Mouse (Mus musculus) limb, embryonic 12.5 days (tissue): ENCODE data around the gene Gm49380. TPM values are rescaled to one million over a fixed set of nuclear protein-coding genes. Genes with fewer than 3 reads are reported as not detected.

Experiments
- ATAC-seq: fragments of 200-750 bp; cut with Nextera tagmentation; 2 replicates; pipeline ENCODE4 v1.8.0; 2017; ENCODE audit warnings: low read depth, moderate TSS enrichment; ENCODE audit not compliant: insufficient number of reproducible peaks, insufficient read depth, low FRiP score, low TSS enrichment
- H3K27ac ChIP-seq: fragments of 300-500 bp; sonication (generic); 2 replicates; pipeline ENCODE4 v1.5.1; 2016; ENCODE audit warnings: mild to moderate bottlenecking, moderate library complexity
- H3K27me3 ChIP-seq: fragments of 300-500 bp; sonication (generic); 2 replicates; pipeline ENCODE4 v1.6.1; 2016; ENCODE audit warnings: mild to moderate bottlenecking, moderate library complexity
- H3K36me3 ChIP-seq: fragments of 300-500 bp; sonication (generic); 2 replicates; pipeline ENCODE4 v1.6.1; 2016; ENCODE audit warnings: mild to moderate bottlenecking, moderate library complexity
- H3K4me1 ChIP-seq: fragments of 300-500 bp; sonication (generic); replicated peaks from 2 replicates; pipeline ENCODE4 v1.6.1; 2016
- H3K4me2 ChIP-seq: fragments of 300-500 bp; sonication (generic); 2 replicates; pipeline ENCODE4 v1.6.1; 2016; ENCODE audit warnings: mild to moderate bottlenecking, moderate library complexity
- H3K4me3 ChIP-seq: fragments of 300-500 bp; sonication (generic); replicated peaks from 2 replicates; pipeline ENCODE4 v1.5.1; 2016; ENCODE audit warnings: mild to moderate bottlenecking
- H3K9ac ChIP-seq: fragments of 300-500 bp; sonication (generic); replicated peaks from 2 replicates; pipeline ENCODE4 v1.6.1; 2016; ENCODE audit warnings: mild to moderate bottlenecking, moderate library complexity
- H3K9me3 ChIP-seq: fragments of 300-500 bp; sonication (generic); 2 replicates; pipeline ENCODE4 v1.6.1; 2016; ENCODE audit warnings: mild to moderate bottlenecking, moderate library complexity
- WGBS: fragments of 180-500 bp; shearing (Covaris S2); methylation state at CpG from one replicate; pipeline ENCODE4 v1.1.7; 2016; 5-methylcytosine and 5-hydroxymethylcytosine counted together
- polyA plus RNA-seq: library from polyadenylated mRNA; unstranded; fragments of >200 nt; fragmentation: Nextera tagmentation; extraction: Ambion mirVana; gene quantifications from 2 replicates; pipeline ENCODE4 v1.2.1, GENCODE M21; 2016

Gene Gm49380
- polyA plus RNA-seq, 1 experiment from 2014 or later = 0.08 TPM

- no peak overlapping the region for H3K4me2 ChIP-seq
- 0 out of 2 replicates have a peak, but pooled peaks cover 3% of the 10 kb centered on the region for H3K9me3 ChIP-seq
- no peak overlapping the region for H3K4me3 ChIP-seq
- H3K27me3 ChIP-seq = peaks cover 5% of the 10 kb centered on the region; the same call in 1 of the 2 replicates
- H3K9ac ChIP-seq = no peak overlapping the region
- H3K36me3 ChIP-seq = no peaks in the 10 kb centered on the region
- H3K27ac ChIP-seq = no peak overlapping the region
- no peak for ATAC-seq
- WGBS = 64% methylated on average over 3 of the region's 3 CpGs
- H3K4me1 ChIP-seq = no peaks in the 10 kb centered on the region
Measured at GRCm38 (mm10) chr9:44052855-44053254, 60.4 kb downstream of the Gm49380 start.

- WGBS = 87% methylated on average over 8 of the region's 8 CpGs
- Histone ChIP-seq H3K9me3 (no peaks in the 10 kb centered on the region), H3K36me3 (no peaks in the 10 kb centered on the region), H3K4me3 (no peak overlapping the region), H3K27me3 (peaks cover 25% of the 10 kb centered on the region), H3K4me1 (no peaks in the 10 kb centered on the region; the same call in 1 of the 2 replicates), H3K4me2 (no peak overlapping the region), H3K27ac (no peak overlapping the region), H3K9ac (no peak overlapping the region)
- no peak for ATAC-seq
Measured at GRCm38 (mm10) chr9:44049381-44050165, 63.7 kb downstream of the Gm49380 start.

DNA sequence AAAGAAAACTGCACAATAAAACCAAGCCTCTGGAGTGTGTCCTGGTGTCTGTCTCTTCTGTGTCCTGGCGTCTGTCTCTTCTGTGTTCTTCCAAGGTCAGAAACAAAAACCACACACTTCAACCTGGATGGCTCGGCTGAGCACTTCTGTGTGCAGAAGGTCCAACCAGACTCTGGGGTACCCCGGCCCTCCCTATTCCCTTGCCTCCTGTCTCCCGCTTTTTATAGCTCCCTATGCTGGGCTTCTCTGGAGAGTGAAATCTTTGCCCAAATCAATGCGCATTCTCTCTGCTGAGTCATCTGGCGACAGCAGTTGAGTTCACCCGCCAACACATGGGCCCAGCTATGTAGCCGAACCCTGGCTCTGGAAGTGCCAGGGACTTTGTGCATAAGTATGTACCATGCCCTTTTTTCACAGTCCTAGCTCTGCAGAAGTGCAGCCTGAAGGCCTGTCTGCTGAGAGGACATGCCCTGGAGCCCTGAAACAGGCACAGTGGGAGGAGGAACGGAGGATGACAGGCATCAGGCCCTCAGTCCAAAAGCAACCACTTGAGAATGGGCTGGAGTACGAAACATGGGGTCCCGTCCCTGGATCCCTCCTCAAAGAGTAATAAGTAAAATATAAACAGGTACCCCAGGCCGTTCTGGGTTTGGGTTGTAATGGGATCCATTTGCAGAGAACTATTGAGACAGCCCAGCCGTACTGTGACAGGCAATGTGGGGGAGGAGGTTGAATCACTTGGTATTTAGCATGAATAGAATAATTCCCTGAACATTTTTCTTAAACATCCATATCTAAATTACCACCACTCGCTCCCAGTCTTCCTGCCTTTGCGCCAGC, 64.5 kb downstream of the Gm49380 start:
- Histone ChIP-seq H3K4me2 (no peak overlapping the region), H3K36me3 (no peaks in the 10 kb centered on the region), H3K9me3 (no peaks in the 10 kb centered on the region), H3K9ac (no peak overlapping the region), H3K27ac (no peak overlapping the region), H3K4me3 (no peak overlapping the region), H3K27me3 (peaks cover 33% of the 10 kb centered on the region), H3K4me1 (peaks cover 4% of the 10 kb centered on the region)
- ATAC-seq = no peak
- 77% methylated on average over 15 of the region's 15 CpGs for WGBS

DNA sequence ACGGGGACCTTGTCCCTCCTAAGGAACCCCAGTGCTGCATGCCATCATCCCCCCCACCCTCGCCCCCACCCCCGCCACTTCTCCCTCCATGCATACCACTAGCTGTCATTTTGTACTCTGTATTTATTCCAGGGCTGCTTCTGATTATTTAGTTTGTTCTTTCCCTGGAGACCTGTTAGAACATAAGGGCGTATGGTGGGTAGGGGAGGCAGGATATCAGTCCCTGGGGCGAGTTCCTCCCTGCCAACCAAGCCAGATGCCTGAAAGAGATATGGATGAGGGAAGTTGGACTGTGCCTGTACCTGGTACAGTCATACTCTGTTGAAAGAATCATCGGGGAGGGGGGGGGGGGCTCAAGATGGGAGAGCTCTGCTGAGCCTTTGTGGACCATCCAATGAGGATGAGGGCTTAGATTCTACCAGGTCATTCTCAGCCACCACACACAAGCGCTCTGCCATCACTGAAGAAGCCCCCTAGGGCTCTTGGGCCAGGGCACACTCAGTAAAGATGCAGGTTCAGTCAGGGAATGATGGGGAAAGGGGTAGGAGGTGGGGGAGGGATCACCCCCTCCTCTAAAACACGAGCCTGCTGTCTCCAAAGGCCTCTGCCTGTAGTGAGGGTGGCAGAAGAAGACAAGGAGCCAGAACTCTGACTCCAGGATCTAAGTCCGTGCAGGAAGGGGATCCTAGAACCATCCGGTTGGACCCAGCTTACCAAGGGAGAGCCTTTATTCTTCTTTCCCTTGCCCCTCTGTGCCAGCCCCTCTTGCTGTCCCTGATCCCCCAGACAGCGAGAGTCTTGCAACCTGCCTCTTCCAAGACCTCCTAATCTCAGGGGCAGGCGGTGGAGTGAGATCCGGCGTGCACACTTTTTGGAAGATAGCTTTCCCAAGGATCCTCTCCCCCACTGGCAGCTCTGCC, 65.5 kb downstream of the Gm49380 start:
- H3K4me3 ChIP-seq = no peak overlapping the region
- H3K27ac ChIP-seq = no peak overlapping the region
- peaks cover 42% of the 10 kb centered on the region for H3K27me3 ChIP-seq
- no peak overlapping the region for H3K9ac ChIP-seq
- no peaks in the 10 kb centered on the region for H3K9me3 ChIP-seq
- WGBS = 69% methylated on average over 14 of the region's 14 CpGs
- no peaks in the 10 kb centered on the region for H3K36me3 ChIP-seq
- H3K4me2 ChIP-seq = no peak overlapping the region; the same call in 1 of the 2 replicates
- no peak for ATAC-seq
- peaks cover 12% of the 10 kb centered on the region for H3K4me1 ChIP-seq

DNA sequence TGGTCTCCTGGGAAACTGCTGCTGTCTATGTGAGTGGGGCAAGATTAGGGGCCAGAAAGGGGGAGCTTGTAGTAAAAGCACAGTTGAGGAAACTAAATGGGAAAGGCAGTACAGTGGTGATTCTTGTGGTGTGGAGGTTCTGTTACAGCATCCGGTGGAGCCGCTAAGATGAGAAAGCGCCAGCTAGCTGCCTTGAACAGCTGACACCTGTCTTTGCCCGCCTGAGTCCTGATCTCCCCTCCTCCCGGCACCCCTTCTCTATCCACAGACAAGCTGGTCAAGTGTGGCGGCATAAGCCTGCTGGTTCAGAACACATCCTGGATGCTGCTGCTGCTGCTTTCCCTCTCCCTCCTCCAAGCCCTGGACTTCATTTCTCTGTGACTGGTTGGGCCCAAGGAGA, 66.2 kb downstream of the Gm49380 start:
- 57% methylated on average over 6 of the region's 6 CpGs for WGBS
- H3K36me3 ChIP-seq = no peaks in the 10 kb centered on the region
- H3K4me2 ChIP-seq = no peak overlapping the region; the same call in 1 of the 2 replicates
- no peak overlapping the region for H3K27ac ChIP-seq
- H3K4me1 ChIP-seq = peaks cover 14% of the 10 kb centered on the region
- no peak overlapping the region for H3K9ac ChIP-seq
- H3K4me3 ChIP-seq = no peak overlapping the region
- H3K9me3 ChIP-seq = no peaks in the 10 kb centered on the region
- ATAC-seq = no peak
- H3K27me3 ChIP-seq = peaks cover 50% of the 10 kb centered on the region

- Histone ChIP-seq H3K9ac (no peak overlapping the region), H3K27me3 (peaks cover 56% of the 10 kb centered on the region)
- ATAC-seq = no peak
Measured at GRCm38 (mm10) chr9:44046426-44046825, 66.9 kb downstream of the Gm49380 start.

DNA sequence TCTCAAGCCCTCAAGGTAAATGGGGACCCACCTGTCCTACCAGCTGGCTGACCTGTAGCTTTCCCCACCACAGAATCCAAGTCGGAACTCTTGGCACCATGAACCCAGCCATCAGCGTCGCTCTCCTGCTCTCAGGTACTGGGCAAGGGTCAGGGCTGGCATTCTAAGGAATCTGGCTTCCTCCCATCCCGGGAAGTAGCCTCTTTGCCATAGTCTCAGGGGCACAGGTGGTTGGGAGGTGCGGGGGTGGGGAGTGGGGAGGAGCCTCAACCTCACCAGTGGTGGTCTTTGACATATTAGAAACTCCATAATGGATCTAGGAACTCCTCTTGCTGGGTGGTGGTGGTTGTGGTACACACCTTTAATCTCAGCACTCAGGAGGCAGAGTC, 67.4 kb downstream of the Gm49380 start:
- H3K36me3 ChIP-seq = no peaks in the 10 kb centered on the region
- no peak for ATAC-seq
- H3K4me2 ChIP-seq = no peak overlapping the region
- no peaks in the 10 kb centered on the region for H3K9me3 ChIP-seq
- peaks cover 14% of the 10 kb centered on the region for H3K4me1 ChIP-seq
- no peak overlapping the region for H3K4me3 ChIP-seq
- H3K9ac ChIP-seq = no peak overlapping the region
- peaks cover 62% of the 10 kb centered on the region for H3K27me3 ChIP-seq
- H3K27ac ChIP-seq = no peak overlapping the region
- WGBS = 85% methylated on average over 5 of the region's 5 CpGs

More at GRCm38 (mm10) chr9:44046426-44046825, 66.9 kb downstream of the Gm49380 start:
- WGBS = 89% methylated on average over 12 of the region's 12 CpGs
- H3K4me1 ChIP-seq = peaks cover 14% of the 10 kb centered on the region
- no peaks in the 10 kb centered on the region for H3K9me3 ChIP-seq
- H3K4me3 ChIP-seq = no peak overlapping the region
- H3K4me2 ChIP-seq = no peak overlapping the region
- H3K27ac ChIP-seq = no peak overlapping the region
- H3K36me3 ChIP-seq = no peaks in the 10 kb centered on the region

GRCm38 (mm10) chr9:44045158-44045883, 68.0 kb downstream of the Gm49380 start:
- Histone ChIP-seq H3K27ac (no peak overlapping the region), H3K4me2 (no peak overlapping the region), H3K27me3 (peaks cover 62% of the 10 kb centered on the region), H3K9me3 (no peaks in the 10 kb centered on the region), H3K4me3 (no peak overlapping the region), H3K9ac (no peak overlapping the region), H3K36me3 (no peaks in the 10 kb centered on the region), H3K4me1 (peaks cover 14% of the 10 kb centered on the region)
- ATAC-seq = no peak
- WGBS = 76% methylated on average over 3 of the region's 3 CpGs

DNA sequence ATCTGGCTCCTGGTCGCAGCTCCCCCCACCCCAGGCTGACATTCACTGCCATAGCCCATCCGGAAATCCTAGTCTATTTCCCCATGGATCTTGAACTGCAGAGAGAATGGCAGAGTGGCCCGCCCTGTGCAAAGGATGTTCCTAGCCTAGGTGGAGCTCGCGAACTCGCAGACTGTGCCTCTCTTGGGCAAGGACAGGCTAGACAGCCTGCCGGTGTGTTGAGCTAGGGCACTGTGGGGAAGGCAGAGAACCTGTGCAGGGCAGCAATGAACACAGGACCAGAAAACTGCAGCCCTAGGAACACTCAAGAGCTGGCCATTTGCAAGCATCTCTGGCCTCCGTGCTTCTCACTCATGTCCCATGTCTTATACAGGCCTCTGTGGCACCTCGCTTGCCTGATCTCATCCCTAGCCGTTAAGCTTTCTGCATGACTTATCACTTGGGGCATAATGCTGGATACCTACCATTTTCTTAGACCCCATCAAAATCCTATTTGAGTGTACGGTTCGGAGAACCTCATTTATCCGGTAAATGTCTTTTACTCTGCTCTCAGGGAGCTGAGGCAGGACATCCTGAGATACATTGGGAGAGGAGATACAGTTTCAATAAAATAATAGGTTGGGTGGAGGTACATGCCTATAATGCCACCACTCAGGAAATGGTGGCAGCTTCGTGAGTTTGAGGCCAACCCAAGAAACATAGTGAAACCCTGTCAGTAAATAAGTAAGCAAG, 68.7 kb downstream of the Gm49380 start:
- Histone ChIP-seq H3K27me3 (peaks cover 62% of the 10 kb centered on the region), H3K27ac (no peak overlapping the region), H3K9ac (no peak overlapping the region), H3K9me3 (no peaks in the 10 kb centered on the region), H3K36me3 (no peaks in the 10 kb centered on the region), H3K4me2 (peak overlapping the region; percentile 75; the same call in 1 of the 2 replicates), H3K4me1 (peaks cover 14% of the 10 kb centered on the region), H3K4me3 (no peak overlapping the region)
- no peak for ATAC-seq
- 44% methylated on average over 14 of the region's 14 CpGs for WGBS
